Mouse (Mus musculus) liver, embryonic 11.5 days (tissue): ENCODE measurements around the gene H2-M10.2. TPM values are rescaled to one million over a fixed set of nuclear protein-coding genes. Genes with fewer than 3 reads are reported as not detected.
A peak's percentile ranks its signal among the peaks of the same experiment; 100 is the strongest.

Source experiments
- ATAC-seq: fragments of 200-750 bp; cut with Nextera tagmentation; replicated peaks from 2 replicates; pipeline ENCODE4 v1.8.0; 2017; ENCODE audit warnings: moderate number of reproducible peaks, mild to moderate bottlenecking, moderate TSS enrichment, moderate library complexity; ENCODE audit not compliant: low FRiP score
- DNase-seq: peaks from one replicate; pipeline ENCODE4 v3.0.0-alpha.2; 2017; ENCODE audit warnings: low spot score
- H3K27ac ChIP-seq: fragments of 300-500 bp; sonication (generic); 2 replicates; pipeline ENCODE4 v1.5.1; 2014; ENCODE audit warnings: mild to moderate bottlenecking, low read depth, low read length, control low read depth
- H3K27me3 ChIP-seq: fragments of 300-500 bp; sonication (generic); replicated peaks from 2 replicates; pipeline ENCODE4 v1.6.1; 2014; ENCODE audit warnings: low read length, mixed read lengths; ENCODE audit not compliant: control insufficient read depth, insufficient read depth
- H3K36me3 ChIP-seq: fragments of 300-500 bp; sonication (generic); 2 replicates; pipeline ENCODE4 v1.6.1; 2014; ENCODE audit warnings: mild to moderate bottlenecking, low read length, moderate library complexity, mixed read lengths; ENCODE audit not compliant: control insufficient read depth, insufficient read depth
- H3K4me1 ChIP-seq: fragments of 300-500 bp; sonication (generic); replicated peaks from 2 replicates; pipeline ENCODE4 v1.6.1; 2014; ENCODE audit warnings: low read length, mixed read lengths; ENCODE audit not compliant: control insufficient read depth, insufficient read depth
- H3K4me2 ChIP-seq: fragments of 300-500 bp; sonication (generic); 2 replicates; pipeline ENCODE4 v1.6.1; 2014; ENCODE audit warnings: mild to moderate bottlenecking, control low read depth, moderate library complexity
- H3K4me3 ChIP-seq: fragments of 300-500 bp; sonication (generic); 2 replicates; pipeline ENCODE4 v1.5.1; 2014; ENCODE audit warnings: low read depth, low read length, control low read depth
- H3K9ac ChIP-seq: fragments of 300-500 bp; sonication (generic); 2 replicates; pipeline ENCODE4 v1.6.1; 2014; ENCODE audit warnings: low read depth, low read length, control low read depth
- H3K9me3 ChIP-seq: fragments of 300-500 bp; sonication (generic); 2 replicates; pipeline ENCODE4 v1.6.1; 2016; ENCODE audit warnings: low read length, inconsistent platforms, mixed read lengths; ENCODE audit not compliant: control insufficient read depth
- WGBS: fragments of 180-500 bp; shearing (Covaris S2); extraction: QIAGEN DNeasy Blood & Tissue Kit; methylation state at CpG from one replicate; pipeline ENCODE4 v1.1.7; 2014; 5-methylcytosine and 5-hydroxymethylcytosine counted together
- polyA plus RNA-seq: library from polyadenylated mRNA; unstranded; fragments of >200 nt; fragmentation: Nextera tagmentation; extraction: Ambion mirVana; gene quantifications from 2 replicates; pipeline ENCODE4 v1.2.1, GENCODE M21; 2014

The H2-M10.2 gene
- polyA plus RNA-seq, 1 experiment from 2014 or later = 0.25 TPM

- Histone ChIP-seq H3K4me2 (peak within 1 kb of the TSS; percentile 58), H3K27ac (peak within 1 kb of the TSS; percentile 52), H3K36me3 (peaks cover 14% of the 10 kb centered on the region), H3K9me3 (no peaks in the 10 kb centered on the region), H3K27me3 (0 out of 2 replicates have a peak, but pooled peaks cover 3% of the 10 kb centered on the region), H3K9ac (peak within 1 kb of the TSS; percentile 88), H3K4me3 (peak within 1 kb of the TSS; percentile 90), H3K4me1 (peaks cover 7% of the 10 kb centered on the region)
- 44% methylated on average over 6 of the region's 6 CpGs for WGBS
- ATAC-seq (no peak), DNase-seq (no peak)
These were observed 28.3 kb downstream of the H2-M10.2 start, which contains the start of gene Rpp21 for GRCm38 (mm10) chr17:36257969-36258368. Gene Rpp21 (minus strand): TSS chr17:36258069.

- H3K36me3 ChIP-seq = peaks cover 11% of the 10 kb centered on the region
- peaks cover 8% of the 10 kb centered on the region for H3K4me1 ChIP-seq
- H3K9ac ChIP-seq = peak overlapping the region; percentile 88
- H3K9me3 ChIP-seq = no peaks in the 10 kb centered on the region
- H3K27me3 ChIP-seq = 0 out of 2 replicates have a peak, but pooled peaks cover 3% of the 10 kb centered on the region
- DNase-seq (peak; percentile 85), ATAC-seq (peak; percentile 94)
- H3K27ac ChIP-seq = peak overlapping the region; percentile 52
- peak overlapping the region; percentile 58 for H3K4me2 ChIP-seq
- WGBS = under 1% methylated on average over 37 of the region's 37 CpGs
- peak overlapping the region; percentile 90 for H3K4me3 ChIP-seq
These were observed 28.9 kb downstream of the H2-M10.2 start for GRCm38 (mm10) chr17:36257241-36257947.

- no peak overlapping the region for H3K4me3 ChIP-seq
- no peaks in the 10 kb centered on the region for H3K9me3 ChIP-seq
- H3K9ac ChIP-seq = no peak overlapping the region
- no peaks in the 10 kb centered on the region for H3K36me3 ChIP-seq
- no peak for ATAC-seq
- DNase-seq = no peak
- peaks cover 12% of the 10 kb centered on the region for H3K4me1 ChIP-seq
- peaks cover 25% of the 10 kb centered on the region for H3K27me3 ChIP-seq
- 42% methylated on average over 6 of the region's 6 CpGs for WGBS
- H3K27ac ChIP-seq = no peak overlapping the region
- H3K4me2 ChIP-seq = no peak overlapping the region
These were observed 33.1 kb downstream of the H2-M10.2 start for GRCm38 (mm10) chr17:36253087-36253600.

- no peaks in the 10 kb centered on the region for H3K36me3 ChIP-seq
- DNase-seq (no peak), ATAC-seq (0 out of 2 replicates have a peak, but pooled peaks have one; percentile 18)
These were observed 33.9 kb downstream of the H2-M10.2 start for GRCm38 (mm10) chr17:36252250-36252876.

GRCm38 (mm10) chr17:36248886-36249285 lies 37.4 kb downstream of the H2-M10.2 start:
- Histone ChIP-seq H3K9ac (no peak overlapping the region), H3K27ac (no peak overlapping the region), H3K4me2 (peak overlapping the region; percentile 40), H3K9me3 (no peaks in the 10 kb centered on the region), H3K27me3 (peaks cover 28% of the 10 kb centered on the region), H3K36me3 (no peaks in the 10 kb centered on the region), H3K4me1 (0 out of 2 replicates have a peak, but pooled peaks cover 5% of the 10 kb centered on the region), H3K4me3 (no peak overlapping the region; the same call in 1 of the 2 replicates)
- no peak for DNase-seq
- no peak for ATAC-seq
- WGBS = 10% methylated on average over 33 of the region's 33 CpGs

More at GRCm38 (mm10) chr17:36252250-36252876, 33.9 kb downstream of the H2-M10.2 start:
- Histone ChIP-seq H3K4me2 (peak overlapping the region; percentile 59), H3K4me3 (peak overlapping the region; percentile 27; the same call in 1 of the 2 replicates), H3K9me3 (no peaks in the 10 kb centered on the region), H3K27me3 (peaks cover 28% of the 10 kb centered on the region), H3K9ac (no peak overlapping the region), H3K27ac (no peak overlapping the region), H3K4me1 (peaks cover 12% of the 10 kb centered on the region)
- WGBS = 8% methylated on average over 25 of the region's 25 CpGs

GRCm38 (mm10) chr17:36245741-36246140 lies 40.5 kb downstream of the H2-M10.2 start:
- Histone ChIP-seq H3K36me3 (no peaks in the 10 kb centered on the region), H3K27ac (no peak overlapping the region), H3K27me3 (peaks cover 28% of the 10 kb centered on the region), H3K4me3 (no peak overlapping the region), H3K9me3 (no peaks in the 10 kb centered on the region), H3K4me2 (no peak overlapping the region), H3K9ac (no peak overlapping the region), H3K4me1 (no peaks in the 10 kb centered on the region)
- WGBS = 78% methylated on average over 2 of the region's 2 CpGs
- ATAC-seq (no peak), DNase-seq (no peak)

- Histone ChIP-seq H3K9ac (no peak overlapping the region), H3K27me3 (peaks cover 25% of the 10 kb centered on the region), H3K27ac (no peak overlapping the region), H3K4me3 (no peak overlapping the region), H3K4me2 (no peak overlapping the region), H3K36me3 (no peaks in the 10 kb centered on the region), H3K4me1 (no peaks in the 10 kb centered on the region), H3K9me3 (no peaks in the 10 kb centered on the region)
- DNase-seq (no peak), ATAC-seq (no peak)
- 45% methylated on average over 5 of the region's 5 CpGs for WGBS
These were observed 42.3 kb downstream of the H2-M10.2 start for GRCm38 (mm10) chr17:36244031-36244430.

- 6% methylated on average over 5 of the region's 5 CpGs for WGBS
- Histone ChIP-seq H3K4me3 (no peak overlapping the region), H3K9me3 (no peaks in the 10 kb centered on the region), H3K36me3 (no peaks in the 10 kb centered on the region), H3K4me1 (no peaks in the 10 kb centered on the region), H3K27me3 (peaks cover 38% of the 10 kb centered on the region), H3K4me2 (no peak overlapping the region), H3K9ac (no peak overlapping the region), H3K27ac (no peak overlapping the region)
- no peak for DNase-seq
- ATAC-seq = no peak
These were observed 45.6 kb downstream of the H2-M10.2 start for GRCm38 (mm10) chr17:36240637-36241213.
